Mouse (Mus musculus): ENCODE data around the gene Gm20388.
"Not testable (repeated sequence)": the region's sequence is repeated elsewhere in the genome, so short reads cannot be mapped to it uniquely, and the experiment has no call there.

Gm20388 gene

DNA sequence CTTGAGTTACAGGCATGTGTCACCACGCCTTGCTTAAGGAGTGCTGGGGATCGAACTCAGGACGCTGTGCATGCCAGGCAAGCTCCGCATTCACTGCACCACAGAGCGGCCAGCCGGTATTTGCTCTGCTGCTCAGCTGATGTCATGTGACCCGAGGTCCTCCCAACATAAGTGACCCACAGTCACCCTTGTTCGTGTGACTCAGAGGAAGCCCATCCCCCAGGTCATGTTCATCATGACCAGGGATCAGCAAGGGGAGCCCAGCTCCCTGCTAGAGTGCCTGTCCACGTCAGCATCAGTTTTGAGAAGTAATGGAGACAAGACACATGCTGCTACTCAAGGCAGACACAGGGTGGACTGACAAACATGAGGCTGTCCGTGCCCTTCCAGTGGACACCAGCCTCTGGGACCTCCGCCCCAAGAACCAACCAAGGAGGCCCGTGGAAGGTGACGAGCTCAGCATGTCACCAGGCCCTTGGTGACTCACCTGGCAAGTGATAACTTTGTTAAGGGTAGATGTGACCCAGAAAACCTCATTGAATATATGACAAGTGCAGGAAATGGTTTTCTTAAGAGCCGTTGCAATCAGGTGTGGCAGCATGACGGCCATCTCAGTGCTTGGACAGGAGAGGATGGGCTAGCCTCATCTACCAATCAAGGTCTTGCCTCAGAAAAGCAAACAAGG is 805.5 kb downstream of the Gm20388 start:
- no peak for DNase-seq

GRCm38 (mm10) chr8:120719586-120720236 is 809.1 kb downstream of the Gm20388 start:
- DNase-seq = no peak

GRCm38 (mm10) chr8:120723025-120723424 is 812.4 kb downstream of the Gm20388 start:
- DNase-seq = no peak

DNA sequence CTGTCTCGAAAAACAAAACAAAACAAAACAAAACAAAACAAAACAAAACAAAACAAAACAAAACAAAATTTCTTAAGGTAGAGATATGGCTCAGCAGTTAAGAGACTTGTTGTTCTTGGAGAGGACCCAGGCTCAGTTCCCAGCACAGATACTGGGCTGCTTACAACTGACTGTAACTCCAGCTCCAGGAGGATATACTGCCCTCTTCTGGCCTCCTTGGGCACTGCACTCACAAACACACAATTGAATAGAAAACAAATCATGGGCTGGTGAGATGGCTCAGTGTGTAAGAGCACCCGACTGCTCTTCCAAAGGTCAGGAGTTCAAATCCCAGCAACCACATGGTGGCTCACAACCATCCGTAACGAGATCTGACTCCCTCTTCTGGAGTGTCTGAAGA is 813.5 kb downstream of the Gm20388 start:
- DNase-seq = not testable (repeated sequence)

DNA sequence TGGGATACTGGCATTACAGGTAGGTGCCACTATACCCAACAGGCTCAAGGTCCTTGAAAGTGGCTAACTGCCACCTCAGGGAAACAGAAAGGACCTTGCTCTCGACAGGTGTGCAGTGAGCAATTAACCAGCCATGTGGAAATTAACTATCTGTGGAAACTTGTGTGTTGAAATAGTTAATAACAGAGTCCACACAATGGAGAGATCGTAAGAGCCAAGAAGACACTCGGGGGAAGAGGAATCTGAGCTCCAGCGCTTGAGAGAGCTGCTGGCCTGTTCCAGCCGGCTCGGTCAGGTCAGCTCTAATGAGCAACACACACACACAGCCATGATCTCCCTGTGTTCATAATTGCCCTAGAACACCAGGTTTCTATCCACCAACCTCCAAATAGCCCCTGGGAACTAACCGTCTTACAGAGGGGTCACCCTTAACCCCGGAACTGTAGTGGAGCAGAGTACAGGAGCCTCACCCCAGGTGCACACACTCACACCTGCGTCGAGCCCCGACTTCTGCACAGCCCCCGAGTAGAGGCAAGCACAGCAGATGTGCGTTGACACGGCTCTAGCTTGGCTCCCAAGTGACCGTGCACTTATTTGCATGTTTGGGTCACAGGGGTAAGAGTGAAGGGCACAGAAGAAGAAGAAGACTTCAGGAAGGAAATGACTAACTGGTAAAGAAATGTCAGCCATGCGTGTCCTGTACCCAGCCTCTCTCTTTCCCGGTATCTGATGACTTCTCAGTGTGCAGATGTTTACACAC is 814.4 kb downstream of the Gm20388 start:
- no peak for DNase-seq

DNA sequence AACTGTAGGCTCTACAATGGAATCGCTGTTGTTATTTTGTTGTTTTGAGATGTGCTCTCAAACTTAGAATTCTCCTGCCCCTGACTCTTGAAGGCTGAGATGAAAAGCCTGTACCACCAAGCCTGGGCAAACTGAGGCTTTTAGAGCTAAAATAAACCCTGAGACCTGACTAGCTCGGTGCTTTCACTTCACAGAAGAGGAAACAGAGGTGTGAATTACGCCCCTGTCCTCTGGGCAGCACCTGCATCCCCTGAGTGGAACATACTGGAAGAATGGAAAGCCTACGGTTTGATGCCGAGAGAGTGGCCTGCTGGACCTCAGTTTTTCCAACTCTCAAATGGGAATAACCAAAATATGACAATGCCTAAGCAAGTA is 814.9 kb downstream of the Gm20388 start:
- DNase-seq = no peak

DNA sequence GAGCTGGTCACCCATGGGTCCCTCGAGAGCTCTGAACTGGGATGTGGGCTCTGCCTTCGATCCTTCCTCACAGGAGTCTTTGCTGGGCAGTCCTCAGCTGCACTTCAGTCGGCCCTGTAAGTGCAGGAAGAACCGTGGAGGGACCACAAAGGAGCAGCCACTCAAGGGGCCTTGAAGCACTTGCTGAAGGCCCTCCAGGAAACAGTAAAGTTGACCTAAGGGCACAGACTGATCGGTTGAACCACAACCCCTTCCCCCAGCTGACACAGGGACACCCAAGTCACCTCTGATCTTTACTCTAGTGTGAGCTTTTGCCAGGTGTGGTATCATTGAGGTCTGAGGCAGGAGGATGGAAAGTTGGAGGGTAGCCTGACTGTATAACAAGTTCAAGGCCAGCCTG is 815.4 kb downstream of the Gm20388 start:
- DNase-seq = no peak

- no peak for DNase-seq
Measured at GRCm38 (mm10) chr8:120728488-120729160, 818.0 kb downstream of the Gm20388 start.

DNA sequence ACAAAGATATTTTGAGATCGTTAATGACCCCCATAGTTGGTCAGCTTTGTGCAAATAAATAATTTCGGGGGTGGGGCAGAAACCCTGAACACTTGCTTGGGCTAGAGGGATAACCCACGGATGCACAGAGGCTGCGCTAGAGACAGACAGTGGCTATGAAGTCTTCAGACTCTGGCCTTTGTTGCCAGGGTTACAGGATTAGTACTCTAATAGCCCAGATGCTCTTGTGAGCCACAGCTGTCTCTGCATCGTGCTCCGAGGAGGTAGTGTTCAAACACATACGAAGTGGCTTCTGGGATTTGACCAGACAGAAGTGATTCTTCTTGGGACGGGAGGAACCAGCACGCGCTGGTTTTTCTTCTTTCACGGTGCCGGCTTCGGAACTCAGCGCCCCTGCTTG is 820.9 kb downstream of the Gm20388 start:
- DNase-seq = no peak

- DNase-seq = peak; percentile 45
Measured at GRCm38 (mm10) chr8:120732068-120732467, 821.4 kb downstream of the Gm20388 start.

DNA sequence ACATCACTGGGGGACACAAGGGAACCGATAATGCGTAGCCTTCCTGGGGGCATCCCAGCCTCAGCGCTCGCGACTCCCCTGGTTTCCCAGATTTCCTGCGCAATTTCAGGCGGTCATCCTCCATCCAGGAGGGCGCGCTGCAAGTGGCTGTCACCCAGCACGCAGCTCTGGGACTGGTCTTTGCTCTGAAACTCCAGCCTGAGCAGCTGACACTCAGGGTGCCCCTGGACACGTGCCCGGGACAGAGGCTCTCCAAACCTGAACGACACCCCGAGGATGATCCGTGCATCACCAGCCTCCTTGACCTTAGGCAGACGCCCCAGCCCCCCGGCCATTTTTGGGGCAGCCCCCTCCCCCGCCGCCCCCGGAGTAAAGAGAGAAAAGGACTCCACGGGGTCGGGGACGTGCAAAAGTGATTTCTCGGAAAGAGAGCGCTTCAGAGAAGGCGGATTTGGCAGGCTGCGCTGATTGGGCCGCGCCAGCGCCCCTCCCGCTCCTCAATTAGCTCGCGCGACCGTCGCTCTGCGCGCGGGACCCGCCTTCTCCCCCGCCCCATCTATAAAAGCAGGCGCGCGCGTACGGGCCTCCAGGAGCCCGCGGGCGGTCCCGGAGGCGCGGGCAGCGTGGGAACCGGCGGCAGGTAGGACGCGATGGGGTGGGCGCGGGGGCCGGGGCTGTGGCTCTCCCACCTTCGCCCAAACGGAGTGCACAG is 825.3 kb downstream of the Gm20388 start, which contains the start of gene Irf8:
Gene Irf8 (plus strand): TSS at position 589 of the 712 bp plus-strand sequence.
- peak; percentile 91 for DNase-seq

GRCm38 (mm10) chr8:120736486-120736885 is 825.8 kb downstream of the Gm20388 start:
- DNase-seq = peak; percentile 59

GRCm38 (mm10) chr8:120737166-120737565 is 826.5 kb downstream of the Gm20388 start:
- DNase-seq = no peak

GRCm38 (mm10) chr8:120738771-120739170 is 828.1 kb downstream of the Gm20388 start:
- DNase-seq = peak; percentile 48

GRCm38 (mm10) chr8:120739526-120739925 is 828.9 kb downstream of the Gm20388 start:
- DNase-seq = no peak

- no peak for DNase-seq
Measured at GRCm38 (mm10) chr8:120740579-120740978, 829.9 kb downstream of the Gm20388 start.

GRCm38 (mm10) chr8:120741001-120741400 is 830.4 kb downstream of the Gm20388 start:
- DNase-seq = peak; percentile 65

- DNase-seq = no peak
Measured at GRCm38 (mm10) chr8:120741815-120742530, 831.3 kb downstream of the Gm20388 start.

DNA sequence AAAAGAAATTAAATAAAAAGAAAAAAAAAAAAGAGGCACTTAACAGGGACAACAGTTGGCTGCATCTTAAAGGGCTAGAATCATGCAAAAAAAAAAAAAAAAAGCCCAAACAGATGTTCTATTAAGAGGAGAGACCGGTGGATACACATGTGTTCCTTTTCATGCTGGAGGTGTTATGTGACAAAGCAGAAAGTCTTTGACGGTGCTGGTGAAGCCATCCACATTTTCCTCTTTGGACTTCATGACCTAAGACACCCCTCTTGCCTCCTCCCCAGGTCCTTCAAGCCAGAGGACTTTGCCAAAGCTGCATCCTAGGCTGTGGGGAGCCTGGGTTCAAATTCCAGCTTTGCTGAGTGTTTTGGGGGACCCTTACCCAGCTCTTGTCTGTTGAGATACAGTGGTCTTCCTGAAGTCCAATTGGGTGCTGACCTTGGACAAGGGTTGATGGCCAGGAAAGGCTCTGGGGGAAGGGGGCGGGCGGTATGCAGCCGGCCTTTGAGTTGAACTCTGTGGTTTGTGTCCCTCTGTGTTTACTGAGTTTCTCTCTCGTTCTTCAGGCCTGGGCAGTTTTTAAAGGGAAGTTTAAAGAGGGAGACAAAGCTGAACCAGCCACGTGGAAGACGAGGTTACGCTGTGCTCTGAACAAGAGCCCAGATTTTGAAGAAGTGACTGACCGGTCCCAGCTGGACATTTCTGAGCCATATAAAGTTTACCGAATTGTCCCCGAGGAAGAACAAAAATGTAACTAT is 832.7 kb downstream of the Gm20388 start:
- peak; percentile 69 for DNase-seq

- peak; percentile 82 for DNase-seq
Measured at GRCm38 (mm10) chr8:120743898-120744290, 833.3 kb downstream of the Gm20388 start.

DNA sequence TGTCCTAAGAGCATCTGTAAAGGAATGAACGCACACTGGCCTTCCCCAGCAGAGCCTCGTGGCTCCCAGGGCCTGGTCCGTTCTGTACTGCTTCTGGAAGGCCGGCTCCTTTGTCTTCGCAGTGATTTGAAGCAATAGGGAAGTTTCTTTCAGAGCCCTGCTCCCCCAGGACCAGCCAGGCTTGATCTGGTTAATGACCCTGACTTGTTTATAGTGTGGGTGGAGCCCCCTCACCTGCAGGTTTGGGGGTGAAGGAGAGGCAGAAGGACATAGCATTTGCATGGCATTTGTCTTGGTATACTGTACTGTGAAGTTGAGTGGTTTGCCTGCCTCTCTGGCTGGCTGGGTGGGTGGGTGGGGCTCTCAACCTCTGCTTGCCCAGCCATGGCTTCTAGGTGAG is 833.8 kb downstream of the Gm20388 start:
- DNase-seq = no peak
